Mouse (Mus musculus) heart, adult 2 months (tissue): ENCODE measurements around the gene Cyp46a1.

Experiments used
- CTCF ChIP-seq: fragments of 200-600 bp; IDR thresholded peaks from 2 replicates; pipeline ENCODE4 v1.8.1; 2022; ENCODE audit warnings: antibody characterized with exemption, mild to moderate bottlenecking, moderate library complexity
- EP300 ChIP-seq: fragments of 200-500 bp; IDR thresholded peaks from 2 replicates; pipeline ENCODE4 v1.6.1; 2011; ENCODE audit warnings: low read depth, low read length, control low read depth; ENCODE audit not compliant: insufficient read depth

DNA sequence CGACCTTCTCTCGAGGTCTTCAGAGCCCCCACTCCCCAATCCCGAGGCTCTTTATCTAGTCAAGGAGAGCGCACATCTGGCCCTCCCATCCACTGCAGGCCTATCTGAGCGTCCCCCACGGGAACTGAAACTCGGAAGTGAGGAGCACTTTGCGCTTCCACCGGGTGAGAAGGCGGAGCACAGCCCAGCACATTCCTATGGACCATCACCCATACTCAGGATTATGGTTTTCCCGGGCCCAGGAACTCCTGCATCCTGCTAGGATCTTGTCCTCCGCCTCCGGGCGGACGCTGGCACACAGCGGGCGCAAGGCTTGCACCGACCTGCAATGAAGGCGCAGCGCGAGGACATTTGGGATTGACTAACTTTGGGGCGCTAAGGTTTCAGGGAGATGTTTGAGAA is 699 bp upstream of the Cyp46a1 start:
- no peak for TF ChIP-seq CTCF
- TF ChIP-seq EP300, result no peak
